Mouse (Mus musculus) bone marrow, adult 2 months (tissue): ENCODE measurements around the gene Zfp319. TPM values are rescaled to one million over a fixed set of nuclear protein-coding genes. Genes with fewer than 3 reads are reported as not detected.

Experiments used
- H3K27ac ChIP-seq: fragments of 200-500 bp; 2 replicates; pipeline ENCODE4 v1.5.1; 2012; ENCODE audit warnings: low read depth, mild to moderate bottlenecking, control low read depth, inconsistent platforms, low read length; ENCODE audit not compliant: control insufficient read depth, poor library complexity, insufficient read depth
- H3K4me1 ChIP-seq: fragments of 200-500 bp; 2 replicates; pipeline ENCODE4 v1.6.1; 2011; ENCODE audit warnings: low read length; ENCODE audit not compliant: control insufficient read depth, insufficient read depth
- H3K4me3 ChIP-seq: fragments of 200-500 bp; replicated peaks from 2 replicates; pipeline ENCODE3; 2011; ENCODE audit warnings: mild to moderate bottlenecking, low read depth, low read length, control low read depth; ENCODE audit not compliant: control insufficient read depth
- CTCF ChIP-seq: fragments of 200-500 bp; IDR thresholded peaks from 2 replicates; pipeline ENCODE4 v1.5.1; 2011; ENCODE audit warnings: low read length, control low read depth; ENCODE audit not compliant: control insufficient read depth, insufficient read depth
- POLR2A ChIP-seq: fragments of 200-500 bp; IDR thresholded peaks from 2 replicates; pipeline ENCODE4 v1.6.1; 2011; ENCODE audit warnings: low read depth, mild to moderate bottlenecking, control low read depth, low read length, borderline replicate concordance; ENCODE audit not compliant: control insufficient read depth
- WGBS: fragments of 180-500 bp; shearing (Covaris S2); methylation state at CpG from one replicate; pipeline ENCODE4 v1.1.7; 2018; 5-methylcytosine and 5-hydroxymethylcytosine counted together
- polyA plus RNA-seq: library from polyadenylated mRNA; stranded (reverse); fragments of >200 nt; gene quantifications from 2 replicates; pipeline ENCODE4 v1.2.4, GENCODE M21; 2011; ENCODE audit warnings: low replicate concordance; ENCODE audit not compliant: missing spikeins, insufficient read depth, insufficient read length

Zfp319 gene
- polyA plus RNA-seq, 1 experiment, result 3.3 TPM

DNA sequence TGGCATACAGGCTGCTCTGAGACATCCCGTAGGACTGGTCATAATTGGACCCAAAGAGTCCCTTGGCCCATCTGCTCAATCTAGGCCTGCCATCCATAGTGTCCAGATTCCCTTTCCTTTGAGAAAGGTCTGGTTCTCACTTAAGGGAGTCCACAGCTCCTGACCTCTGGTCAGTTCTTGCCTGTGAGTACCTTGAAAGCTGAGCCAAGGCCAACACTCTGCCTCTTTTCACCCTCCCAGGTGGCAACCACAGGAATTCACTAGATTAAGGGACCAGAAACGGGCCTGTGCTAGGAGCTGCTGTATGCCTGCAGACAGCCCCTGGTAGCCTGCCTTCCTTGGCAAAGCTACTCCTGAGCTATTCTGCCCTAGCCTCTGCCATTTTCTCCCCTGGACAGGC is 22.9 kb upstream of the Zfp319 start:
- no peak overlapping the region for H3K4me3 ChIP-seq
- TF ChIP-seq POLR2A (no peak), CTCF (no peak)
- 80% methylated on average over 2 of the region's 2 CpGs for WGBS
- H3K27ac ChIP-seq, result no peak overlapping the region
- H3K4me1 ChIP-seq, result no peaks in the 10 kb centered on the region; the same call in 1 of the 2 replicates

DNA sequence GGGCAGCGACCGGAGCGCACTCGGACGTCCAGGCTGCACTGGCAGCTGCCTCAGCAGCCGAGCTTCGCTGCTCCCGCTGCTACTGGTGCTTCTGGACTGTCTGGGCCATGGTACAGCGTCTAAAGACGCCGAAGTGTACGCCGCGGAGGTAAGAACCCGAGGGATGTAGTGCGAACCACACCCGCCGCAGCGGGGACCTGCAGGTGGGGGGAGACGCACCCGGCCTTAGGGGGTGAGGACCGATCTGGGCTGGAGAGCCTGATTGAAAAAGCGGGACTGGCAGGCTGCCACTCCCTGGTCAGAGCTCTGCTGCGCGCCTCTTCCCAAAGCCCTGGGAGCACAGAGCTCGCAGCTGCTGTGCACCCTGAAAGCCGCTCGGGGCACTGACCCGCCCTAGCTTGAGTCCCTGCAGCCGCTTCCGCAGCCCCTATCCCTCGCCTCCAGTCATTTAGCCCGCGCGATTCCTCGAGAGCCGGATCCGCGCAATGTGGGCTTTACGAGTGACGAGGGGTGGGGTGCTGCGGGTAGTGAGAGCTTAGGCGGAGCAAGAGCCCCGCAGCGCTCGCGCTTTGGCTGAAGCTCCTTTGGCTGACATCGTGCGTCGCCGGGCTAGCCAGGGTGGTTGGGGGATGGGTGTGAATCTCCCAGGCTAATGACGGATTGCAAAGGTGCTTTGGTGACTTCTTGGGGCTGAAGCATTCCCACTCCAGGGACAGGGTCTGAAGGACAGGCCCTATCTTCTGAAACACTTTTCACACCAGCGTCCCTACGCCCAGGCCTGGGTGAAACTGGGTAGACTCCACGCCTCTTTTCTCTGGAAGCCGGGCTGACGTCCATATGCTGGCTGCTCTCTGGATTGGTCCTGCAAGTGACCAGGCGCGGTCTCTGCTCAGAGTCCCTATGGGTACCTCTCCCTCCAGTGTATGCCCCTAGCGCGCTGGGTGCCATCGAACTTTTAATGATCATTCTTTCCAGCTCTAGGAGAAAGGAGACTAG is 21.4 kb upstream of the Zfp319 start:
- Histone ChIP-seq H3K4me3 (no peak overlapping the region), H3K27ac (no peak overlapping the region), H3K4me1 (no peaks in the 10 kb centered on the region)
- 13% methylated on average over 62 of the region's 62 CpGs for WGBS
- TF ChIP-seq POLR2A (no peak), CTCF (no peak)

DNA sequence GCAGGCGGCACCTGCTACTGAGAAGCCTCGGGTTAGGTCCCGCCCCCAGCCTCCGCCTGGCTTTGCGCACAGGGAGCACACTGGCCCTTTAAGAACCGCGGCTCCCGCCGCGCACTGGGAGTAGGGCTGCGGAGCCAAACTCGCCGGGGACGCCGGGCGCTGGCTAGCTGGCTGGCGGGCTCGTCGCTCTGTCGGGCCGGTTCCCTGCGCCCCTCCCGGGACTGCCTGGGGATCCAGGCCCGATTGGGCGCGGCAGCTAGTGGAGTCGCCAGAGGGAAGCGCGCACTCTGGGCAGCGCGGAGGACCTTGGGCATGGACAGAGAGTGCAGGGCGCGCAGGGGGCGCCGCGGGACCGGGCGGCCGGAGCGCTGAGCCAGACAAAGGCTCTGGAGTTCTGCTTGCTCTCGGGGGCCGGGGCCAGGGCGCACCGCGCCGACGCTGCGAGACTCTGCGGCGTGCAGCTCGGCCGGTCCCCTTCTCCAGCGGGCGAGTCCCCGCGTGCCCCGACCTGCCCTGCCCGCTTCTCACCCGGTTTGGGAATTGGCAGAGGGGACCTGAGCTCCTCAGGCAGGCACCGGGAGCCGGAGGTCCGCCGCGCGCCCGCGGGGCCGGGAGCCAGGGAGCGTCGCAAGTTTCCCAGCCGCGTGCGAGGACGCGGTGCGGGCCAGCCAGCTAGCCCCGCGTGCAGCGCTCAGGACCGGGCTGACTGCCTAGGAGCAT is 20.6 kb upstream of the Zfp319 start, which contains the start of gene Mmp15:
Mmp15 (plus strand) TSS at position 118 of the 720 bp plus-strand sequence.
- H3K4me1 ChIP-seq, result no peaks in the 10 kb centered on the region
- no peak within 1 kb of the TSS; the same call in 1 of the 2 replicates for H3K27ac ChIP-seq
- under 1% methylated on average over 80 of the region's 80 CpGs for WGBS
- TF ChIP-seq CTCF, result no peak
- no peak within 1 kb of the TSS for H3K4me3 ChIP-seq

GRCm38 (mm10) chr8:95351461-95351860 is 19.7 kb upstream of the Zfp319 start:
- Histone ChIP-seq H3K27ac (no peak overlapping the region), H3K4me1 (no peaks in the 10 kb centered on the region), H3K4me3 (no peak overlapping the region)
- TF ChIP-seq POLR2A, result no peak
- no peak for TF ChIP-seq CTCF
- WGBS, result 9% methylated on average over 15 of the region's 15 CpGs

DNA sequence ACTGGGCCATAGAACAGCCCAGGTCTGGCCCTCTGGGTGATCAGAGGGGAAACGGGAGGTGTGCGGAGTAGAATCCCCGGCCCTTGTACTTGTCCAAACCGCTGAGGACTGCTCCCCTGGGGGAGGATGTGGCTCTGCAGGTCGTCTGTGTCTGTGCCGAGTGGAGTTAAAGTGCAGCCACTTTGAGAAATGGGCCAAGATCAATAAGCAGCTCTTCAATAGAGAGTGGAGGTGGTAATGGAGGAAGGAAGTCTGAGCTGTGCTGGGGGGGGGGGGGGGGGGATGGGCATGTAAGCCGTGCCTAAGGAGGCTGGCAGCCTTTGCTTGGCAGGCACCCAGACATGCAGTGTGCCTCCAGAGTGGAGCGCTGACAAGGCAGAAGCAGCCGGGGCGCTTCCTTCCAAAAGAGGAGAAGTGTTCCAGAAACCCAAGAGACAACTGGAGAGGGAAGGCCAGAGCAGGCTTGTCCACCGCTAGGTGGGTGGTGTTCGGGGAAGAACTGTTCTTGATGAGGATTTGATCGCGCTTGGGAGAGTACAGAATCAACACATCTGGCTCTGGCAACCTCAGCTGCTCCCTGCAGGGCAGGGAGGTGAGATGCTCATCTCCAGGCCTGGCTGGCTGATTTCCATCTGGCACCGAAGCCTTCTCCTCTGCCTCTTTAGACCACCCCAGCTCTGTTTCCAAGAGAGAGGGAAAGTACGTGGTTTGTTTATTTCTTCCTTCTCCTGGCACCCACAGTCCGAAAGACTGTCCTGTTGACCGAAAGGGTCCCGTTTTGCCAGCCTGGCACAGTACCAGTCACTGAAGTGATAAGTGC is 17.3 kb upstream of the Zfp319 start:
- no peak for TF ChIP-seq CTCF
- WGBS, result 17% methylated on average over 19 of the region's 19 CpGs
- no peak overlapping the region for H3K4me3 ChIP-seq
- no peaks in the 10 kb centered on the region for H3K4me1 ChIP-seq
- H3K27ac ChIP-seq, result no peak overlapping the region

DNA sequence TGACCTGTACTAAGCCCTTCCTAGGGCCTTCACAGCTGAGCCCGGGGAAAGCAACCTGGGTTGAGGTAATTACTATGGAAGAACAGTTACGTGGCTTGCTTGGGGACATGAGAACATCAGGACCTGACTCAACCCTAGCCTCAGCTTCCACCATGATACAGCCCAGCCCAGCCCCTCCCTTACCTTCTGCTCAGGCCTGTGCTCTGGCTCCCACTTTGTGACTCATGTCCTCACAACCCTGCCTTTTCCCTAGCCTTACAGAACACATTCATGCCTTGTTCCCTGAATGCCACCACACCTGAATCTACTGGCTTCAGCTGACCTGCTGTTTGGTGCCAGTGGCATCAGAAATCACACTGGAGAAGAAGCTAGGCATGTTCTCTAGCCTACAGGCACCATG is 16.6 kb upstream of the Zfp319 start:
- TF ChIP-seq POLR2A (no peak), CTCF (no peak)
- Histone ChIP-seq H3K27ac (no peak overlapping the region), H3K4me1 (no peaks in the 10 kb centered on the region), H3K4me3 (no peak overlapping the region)
- WGBS, result 80% methylated on average over 2 of the region's 2 CpGs

- TF ChIP-seq POLR2A (no peak), CTCF (0 out of 2 replicates have a peak, but pooled peaks have one; percentile 11)
- no peak overlapping the region for H3K4me3 ChIP-seq
- no peaks in the 10 kb centered on the region for H3K4me1 ChIP-seq
- no peak overlapping the region for H3K27ac ChIP-seq
- WGBS, result 57% methylated on average over 8 of the region's 8 CpGs
These were observed 15.1 kb upstream of the Zfp319 start for GRCm38 (mm10) chr8:95346643-95347545.
